Mouse (Mus musculus) ES-Bruce4 (cell line): ENCODE data around the gene Ech1.

Experiments
- CTCF ChIP-seq: IDR thresholded peaks from one replicate; pipeline ENCODE4 v1.8.1; 2011; ENCODE audit warnings: low read depth, low read length
- EP300 ChIP-seq: IDR thresholded peaks from 2 replicates; pipeline ENCODE4 v1.6.1; 2011; ENCODE audit warnings: low read depth, low read length; ENCODE audit not compliant: insufficient read depth
- POLR2A ChIP-seq: IDR thresholded peaks from one replicate; pipeline ENCODE4 v1.8.1; 2011; ENCODE audit warnings: low read length; ENCODE audit not compliant: insufficient read depth

DNA sequence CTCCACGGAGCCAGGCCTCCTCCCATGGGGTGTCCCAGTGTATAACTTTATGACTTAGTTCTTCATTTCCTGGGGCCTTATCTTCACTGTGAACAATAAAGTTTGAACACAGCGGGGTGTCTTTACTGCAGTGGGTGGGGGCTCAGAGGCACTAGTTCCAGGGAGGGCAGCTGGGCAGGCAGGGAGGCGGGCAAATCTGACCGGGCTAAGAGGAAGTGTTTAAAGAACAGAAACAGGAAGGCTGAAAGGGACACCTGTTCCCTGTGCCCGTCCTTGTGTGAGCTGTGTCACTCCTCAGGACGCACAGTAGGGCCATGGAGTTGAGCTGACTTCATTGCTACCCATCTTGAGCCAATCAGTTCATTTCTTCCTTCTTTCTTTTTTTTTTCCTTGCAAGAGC, 7.1 kb downstream of the Ech1 start:
- TF ChIP-seq POLR2A: no peak
- TF ChIP-seq EP300: no peak
- TF ChIP-seq CTCF: no peak
